Mouse (Mus musculus) brain, embryonic 18.5 days (tissue): ENCODE measurements around the gene Spns2.
A peak's percentile ranks its signal among the peaks of the same experiment; 100 is the strongest.

Experiments
- DNase-seq: peaks from one replicate; pipeline ENCODE4 v3.0.0-alpha.2; 2012; ENCODE audit warnings: low read depth, low spot score

Spns2 gene

DNA sequence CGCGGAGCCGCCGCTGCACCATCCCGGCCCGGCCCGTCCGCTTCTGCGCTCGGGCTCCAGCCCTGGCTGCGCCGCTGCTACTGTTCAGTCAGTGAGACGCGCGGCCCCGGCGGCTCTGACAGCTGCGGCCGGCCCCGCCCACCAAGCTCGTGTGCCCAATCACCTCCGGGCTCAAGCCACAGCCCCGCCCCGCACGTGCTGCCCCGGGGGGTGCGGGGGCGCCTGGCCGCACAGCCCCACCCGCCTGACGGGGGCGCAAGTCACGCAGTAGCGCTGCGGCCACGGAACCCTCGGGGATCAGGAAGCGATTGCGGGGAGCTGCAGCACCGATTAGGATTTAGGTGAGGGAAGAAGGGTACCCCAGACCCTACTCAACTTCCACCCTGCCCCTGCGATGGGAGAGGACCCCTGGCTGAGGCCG, at the start of gene Spns2:
TSS of gene Spns2 (minus strand) at position 24 of the 421 bp plus-strand sequence.
- peak; percentile 79 for DNase-seq

- no peak for DNase-seq
Observed at GRCm38 (mm10) chr11:72538811-72539210, 49.1 kb upstream of the Spns2 start.

- no peak for DNase-seq
Observed at GRCm38 (mm10) chr11:72538037-72538755, 48.5 kb upstream of the Spns2 start.

- DNase-seq = no peak
Observed at GRCm38 (mm10) chr11:72537503-72537902, 47.8 kb upstream of the Spns2 start.

- no peak for DNase-seq
Observed at GRCm38 (mm10) chr11:72535519-72535918, 45.8 kb upstream of the Spns2 start.

DNA sequence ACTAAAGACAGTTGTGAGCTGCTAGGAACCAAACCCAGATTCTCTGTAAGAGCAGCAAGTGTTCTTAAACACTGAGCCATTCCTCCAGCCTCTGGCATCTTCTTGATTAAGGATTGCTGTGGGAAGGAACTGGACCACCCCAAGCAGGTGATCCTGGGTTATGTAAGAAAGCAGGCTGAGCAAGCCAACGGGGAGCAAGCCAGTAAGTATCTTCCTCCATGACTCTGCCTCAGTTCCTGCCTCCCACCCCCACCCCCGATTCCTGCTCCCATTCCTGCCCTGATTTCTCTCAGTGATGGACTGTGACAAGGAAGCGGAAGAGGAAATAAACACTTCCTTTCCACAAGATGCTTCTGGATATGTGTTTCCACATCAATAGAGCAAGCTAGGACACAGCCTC, 43.2 kb upstream of the Spns2 start:
- DNase-seq = no peak

DNA sequence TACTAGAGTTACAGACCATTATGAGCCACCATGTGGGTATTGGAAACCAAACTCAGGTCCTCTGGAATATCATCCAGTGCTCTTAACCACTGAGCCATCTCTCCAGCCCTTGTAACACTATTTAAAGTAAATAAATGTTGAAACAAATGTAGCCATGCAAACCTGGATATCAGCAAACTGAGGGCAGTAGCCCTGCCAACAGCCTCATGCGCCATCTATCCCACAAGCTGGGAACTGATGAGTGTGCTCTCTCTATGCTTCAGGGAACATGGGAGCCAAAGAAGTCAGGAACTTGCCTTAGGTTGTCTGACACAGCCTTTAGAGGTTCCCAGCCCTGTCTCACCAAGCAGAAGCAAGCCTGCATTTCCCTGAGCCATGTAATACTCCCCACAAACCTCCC, 41.9 kb upstream of the Spns2 start:
- DNase-seq = no peak

DNA sequence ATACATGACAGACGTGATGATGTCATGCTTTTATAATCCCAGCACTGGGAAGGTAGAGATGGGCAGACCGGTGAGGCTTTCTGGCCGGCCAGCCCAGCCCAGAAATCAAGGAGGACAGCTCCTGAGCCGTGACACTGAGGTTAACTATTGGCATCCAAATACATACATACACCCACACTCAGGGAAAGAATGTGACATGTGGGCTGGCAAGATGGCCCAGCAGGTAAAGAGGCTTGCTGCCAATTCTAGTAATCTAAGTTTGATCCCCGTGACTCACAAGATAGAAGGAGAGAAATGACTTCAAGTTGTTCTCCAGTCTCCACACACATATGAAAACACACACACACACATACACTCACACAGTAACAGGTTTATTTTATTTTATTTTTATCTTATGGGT, 41.4 kb upstream of the Spns2 start:
- DNase-seq = no peak

DNA sequence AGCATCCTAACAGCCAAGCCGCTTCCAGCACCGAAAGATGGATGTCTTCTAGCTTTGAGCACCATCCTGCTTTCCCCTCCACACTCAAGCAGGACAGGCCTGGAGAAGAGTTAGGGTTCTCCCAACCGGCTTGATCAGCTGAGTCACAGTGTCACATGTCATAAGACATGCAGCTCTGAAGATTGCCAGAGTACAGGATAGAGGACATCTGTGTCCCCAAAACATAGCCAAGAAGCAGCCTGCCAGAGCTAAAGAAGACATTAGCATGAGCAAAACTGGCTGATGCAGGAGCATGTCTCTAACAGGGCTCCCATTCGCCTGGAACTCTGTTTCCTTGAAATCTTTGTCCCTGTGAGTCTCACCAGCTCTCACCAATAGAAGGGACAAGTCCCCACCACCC, 36.5 kb upstream of the Spns2 start:
- DNase-seq = no peak

- DNase-seq = no peak
Observed at GRCm38 (mm10) chr11:72523711-72524110, 34.0 kb upstream of the Spns2 start.

DNA sequence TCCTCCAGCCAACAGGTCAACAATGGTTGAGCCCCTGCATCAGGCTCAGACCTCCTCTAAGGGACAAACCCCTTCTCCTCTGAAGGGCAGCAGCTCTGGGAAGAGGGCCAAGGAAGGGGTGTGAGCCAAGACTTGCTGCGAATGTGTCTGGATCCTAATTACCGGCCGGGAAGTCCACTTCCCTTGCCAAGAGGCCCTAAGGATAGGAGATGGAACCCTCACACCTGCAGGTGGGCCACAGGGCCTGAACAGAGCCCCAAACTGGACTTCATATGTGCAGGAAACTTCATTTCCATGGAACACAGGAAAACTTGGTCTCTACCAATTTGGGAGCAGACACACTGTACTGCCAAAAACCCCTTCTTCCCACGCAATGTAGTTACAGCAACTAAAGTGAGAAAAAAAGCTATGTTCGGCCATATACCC, 32.9 kb upstream of the Spns2 start:
- no peak for DNase-seq

DNA sequence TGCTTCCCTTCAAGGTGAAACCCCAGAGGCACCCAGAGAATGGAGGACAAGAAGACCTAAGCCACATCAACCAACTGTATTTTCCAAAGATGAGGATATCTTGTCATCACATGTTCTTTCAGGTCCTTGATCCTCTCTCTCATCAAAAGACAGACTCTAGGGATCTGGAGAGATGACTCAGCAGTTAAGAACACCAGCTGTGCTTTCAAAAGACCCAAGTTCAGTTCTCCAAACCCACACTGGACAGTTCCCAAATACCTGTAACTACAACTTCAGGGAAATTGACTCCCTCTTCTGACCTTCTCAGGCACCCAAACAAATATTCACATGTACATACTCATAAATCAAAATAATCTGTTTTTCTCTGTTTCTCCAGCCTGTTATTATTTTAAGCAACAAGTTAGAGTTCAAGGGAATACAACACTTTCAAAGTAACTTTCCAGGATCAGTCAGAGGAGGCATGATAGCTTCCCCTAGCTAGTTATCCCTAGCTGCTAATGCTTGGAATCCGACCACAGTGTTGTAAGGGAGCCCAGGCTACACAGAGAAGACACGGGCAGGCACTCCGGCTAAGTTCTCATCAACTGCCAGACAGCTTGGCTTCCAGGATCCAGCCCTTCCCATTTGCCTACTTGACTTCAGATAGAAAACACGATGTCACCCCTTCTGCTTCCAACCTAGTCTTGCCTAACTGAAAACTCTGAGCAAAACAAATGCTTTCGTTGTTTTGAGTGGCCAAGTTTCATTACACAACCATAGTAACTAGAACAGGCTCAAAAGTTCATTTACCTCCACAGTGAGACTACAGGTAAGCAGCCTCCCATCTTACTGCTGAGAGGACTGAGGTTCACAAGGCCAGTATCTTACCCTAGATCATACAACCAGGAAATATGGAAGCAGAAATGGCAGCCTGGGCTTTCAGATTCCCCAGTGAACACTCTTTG, 32.2 kb upstream of the Spns2 start:
- no peak for DNase-seq

DNA sequence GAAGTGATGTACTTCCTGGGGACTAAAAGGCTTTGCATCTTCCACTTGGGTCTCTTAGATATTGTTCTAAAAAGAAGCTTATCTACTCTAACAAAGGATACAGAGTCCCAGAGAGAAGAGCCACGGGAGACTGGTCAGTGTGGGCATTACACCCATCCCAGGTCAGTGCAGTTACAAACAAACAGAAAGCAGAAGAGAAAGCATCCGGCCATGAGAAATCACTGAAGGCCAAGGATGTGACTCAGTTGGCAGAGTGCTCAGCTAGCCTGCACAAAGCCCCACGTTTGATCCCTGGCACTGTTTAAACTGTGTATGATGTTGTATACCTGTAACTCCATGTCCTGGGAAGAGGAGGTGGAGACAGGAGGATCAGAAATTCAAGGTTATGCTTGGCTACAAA, 30.2 kb upstream of the Spns2 start:
- no peak for DNase-seq

- no peak for DNase-seq
Observed at GRCm38 (mm10) chr11:72519189-72519588, 29.5 kb upstream of the Spns2 start.

DNA sequence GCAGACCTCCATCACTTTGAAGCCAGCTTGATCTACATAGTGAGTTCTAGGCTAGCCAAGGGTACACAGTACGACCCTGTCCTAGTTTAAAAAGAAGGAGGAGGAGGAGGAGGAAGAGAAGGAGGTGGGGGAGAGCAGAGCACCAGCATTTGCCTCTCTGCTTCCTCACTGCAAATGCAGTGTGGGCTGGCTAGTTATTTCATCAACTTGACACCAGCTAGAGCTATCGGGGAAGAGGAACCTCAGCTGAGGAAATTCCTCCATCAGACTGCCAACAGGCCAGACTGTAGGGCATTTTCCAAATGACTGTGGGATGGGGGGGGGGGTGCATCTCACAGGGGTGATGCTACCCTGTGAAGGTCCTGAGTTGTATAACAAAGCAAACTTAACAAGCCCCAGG, 28.7 kb upstream of the Spns2 start:
- no peak for DNase-seq

GRCm38 (mm10) chr11:72514967-72515366, 25.3 kb upstream of the Spns2 start:
- no peak for DNase-seq

DNA sequence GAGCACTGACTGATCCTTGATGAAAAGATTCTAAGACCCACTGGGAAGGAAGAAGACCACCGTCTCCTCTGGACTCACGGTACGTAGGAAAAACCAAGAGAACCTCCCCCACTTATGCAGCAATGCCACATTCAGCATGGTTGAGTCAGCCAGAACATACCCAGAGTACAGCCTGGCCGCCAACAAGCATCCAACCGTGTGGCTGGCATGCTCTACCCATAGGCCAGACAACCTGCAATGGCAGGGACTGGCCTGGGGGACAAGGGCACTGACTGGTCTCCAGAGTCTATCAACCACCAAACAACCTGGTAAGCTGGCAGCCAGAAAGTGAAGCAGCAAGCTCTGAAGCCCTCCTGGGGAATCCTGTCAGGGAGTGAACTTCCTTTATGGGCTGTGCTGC, 18.9 kb upstream of the Spns2 start:
- DNase-seq = no peak

- no peak for DNase-seq
Observed at GRCm38 (mm10) chr11:72507651-72508050, 17.9 kb upstream of the Spns2 start.

- no peak for DNase-seq
Observed at GRCm38 (mm10) chr11:72504016-72504797, 14.5 kb upstream of the Spns2 start.

DNA sequence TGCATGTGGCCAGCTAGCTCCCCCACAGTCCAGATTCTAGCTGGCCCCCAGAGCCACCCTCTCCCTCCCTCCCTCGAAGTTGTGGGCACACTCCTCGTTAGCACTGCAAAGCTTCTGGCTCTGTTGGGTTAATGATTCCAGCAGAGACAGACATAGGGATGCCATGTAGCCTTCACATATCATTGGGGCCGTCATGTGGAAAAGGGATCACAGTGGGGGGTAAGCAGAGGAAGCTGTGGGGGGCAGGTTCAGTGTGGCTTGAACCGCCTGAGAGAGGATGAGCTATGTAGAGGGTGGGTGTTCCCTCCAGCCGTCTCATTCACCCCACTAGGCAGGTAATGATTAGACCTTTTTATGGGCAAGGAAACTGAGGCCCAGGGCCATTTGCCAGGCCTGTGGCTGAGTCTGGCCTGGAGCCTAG, 13.8 kb upstream of the Spns2 start:
- DNase-seq = no peak

DNA sequence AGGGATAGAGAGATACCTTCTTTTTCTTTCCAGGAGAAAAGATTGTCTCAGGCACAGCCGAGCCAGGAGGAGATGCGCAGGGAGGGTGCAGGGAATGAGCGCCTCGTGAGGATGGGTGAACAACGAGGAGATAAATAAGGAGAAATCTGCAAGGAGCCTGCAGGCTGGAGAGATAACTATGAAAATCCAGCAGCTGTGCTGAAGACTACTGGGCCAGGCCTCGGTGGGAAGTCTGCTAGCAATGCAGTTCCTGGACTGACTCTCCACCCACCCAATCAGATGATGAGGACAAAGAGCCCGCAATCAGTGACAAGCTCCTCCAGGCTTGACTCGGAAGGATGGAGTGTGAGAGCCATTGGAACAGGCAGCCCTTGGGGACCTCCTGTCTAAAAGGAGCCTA, 12.5 kb upstream of the Spns2 start:
- DNase-seq = no peak

DNA sequence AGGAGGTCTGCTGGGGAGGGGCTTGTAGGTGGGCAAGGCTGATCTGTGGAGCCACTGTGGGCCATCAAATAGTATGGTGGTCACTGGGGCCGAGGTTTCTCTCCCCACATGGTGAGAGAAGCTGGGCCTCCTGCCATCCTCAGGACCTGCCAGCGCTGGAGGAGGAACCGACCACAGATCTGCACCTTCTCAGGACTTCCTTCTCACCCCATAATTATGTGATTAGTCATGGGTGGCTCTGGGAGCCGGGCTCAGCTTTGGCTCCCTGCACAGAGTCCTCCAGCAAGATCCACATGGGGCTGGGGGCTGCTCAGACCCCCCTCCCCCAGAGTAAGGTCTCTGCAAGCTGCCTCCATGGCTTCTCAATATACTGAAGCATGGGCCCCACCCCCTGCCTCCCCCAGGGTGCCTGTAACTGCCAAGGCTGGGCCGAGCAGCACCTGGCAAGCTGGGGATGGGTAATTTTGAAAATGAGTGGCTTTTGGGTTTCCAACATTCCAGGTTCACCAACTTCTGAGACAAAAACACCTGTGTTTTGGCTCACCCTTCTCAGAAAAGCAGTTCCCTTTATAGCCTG, 11.8 kb upstream of the Spns2 start:
- DNase-seq = no peak
